Mouse (Mus musculus) CH12.LX (cell line): ENCODE results near the gene Slx4ip. TPM values are rescaled to one million over a fixed set of nuclear protein-coding genes. Genes with fewer than 3 reads are reported as not detected.

Experiments
- DNase-seq: peaks from one replicate; pipeline ENCODE4 v3.0.0-alpha.2; 2013; ENCODE audit errors: extremely low read depth
- H3K27ac ChIP-seq: 2 replicates; pipeline ENCODE4 v1.5.1; 2012; ENCODE audit warnings: low read depth, mild to moderate bottlenecking, control low read depth, moderate library complexity; ENCODE audit not compliant: insufficient read depth
- H3K27me3 ChIP-seq: replicated peaks from 2 replicates; pipeline ENCODE3; 2012; ENCODE audit warnings: inconsistent platforms
- H3K36me3 ChIP-seq, 2 experiments: replicated peaks in 1 of 2; 2 replicates each; pipeline versions ENCODE3 to v1.6.1; 2012; ENCODE audit warnings: inconsistent platforms in 1 of 2, low read length in 1 of 2, mild to moderate bottlenecking in 1 of 2, mixed read lengths in 1 of 2, moderate library complexity in 1 of 2; ENCODE audit not compliant: control insufficient read depth in 1 of 2, insufficient read depth in 1 of 2
- H3K4me1 ChIP-seq, 2 experiments: 2 replicates each; pipeline ENCODE4 v1.6.1; 2012; ENCODE audit warnings: inconsistent platforms in 1 of 2, moderate library complexity in 1 of 2; ENCODE audit not compliant: insufficient read depth in 2 of 2, control insufficient read depth in 1 of 2
- H3K4me2 ChIP-seq: 2 replicates; pipeline ENCODE4 v1.6.1; 2012; ENCODE audit warnings: low read depth, mild to moderate bottlenecking, control low read depth; ENCODE audit not compliant: poor library complexity, insufficient read depth, severe bottlenecking
- H3K4me3 ChIP-seq, 3 experiments: fragments of 150-350 bp in 1 of 3; sonication (generic) in 1 of 3; replicated peaks in 1 of 3; 2 replicates each; pipeline versions ENCODE3 to v1.5.1; 2011 to 2012; ENCODE audit warnings: low read depth in 2 of 3, low read length in 2 of 3, mild to moderate bottlenecking in 2 of 3, moderate library complexity in 2 of 3, control low read depth in 1 of 3, improper control_type of control experiment in 1 of 3, inconsistent platforms in 1 of 3, mixed read lengths in 1 of 3; ENCODE audit not compliant: poor library complexity in 1 of 3
- H3K79me2 ChIP-seq: replicated peaks from 2 replicates; pipeline ENCODE4 v1.6.1; 2012; ENCODE audit warnings: mild to moderate bottlenecking, moderate library complexity; ENCODE audit not compliant: control insufficient read depth, poor library complexity, insufficient read depth, severe bottlenecking; ENCODE audit errors: extremely low read depth
- H3K9ac ChIP-seq: 2 replicates; pipeline ENCODE4 v1.6.1; 2012; ENCODE audit warnings: low read depth, mild to moderate bottlenecking, control low read depth, moderate library complexity; ENCODE audit not compliant: insufficient read depth
- H3K9me3 ChIP-seq: replicated peaks from 2 replicates; pipeline ENCODE3; 2012; ENCODE audit warnings: low read length, inconsistent platforms, mixed read lengths
- BHLHE40 ChIP-seq: IDR thresholded peaks from 2 replicates; pipeline ENCODE4 v1.6.1; 2011; ENCODE audit warnings: mild to moderate bottlenecking, low read depth, low read length, improper control_type of control experiment
- CHD1 ChIP-seq: IDR thresholded peaks from 2 replicates; pipeline ENCODE4 v1.6.1; 2012; ENCODE audit warnings: low read depth, low read length, improper control_type of control experiment, inconsistent platforms
- CTCF ChIP-seq, 2 experiments: IDR thresholded peaks in 1 of 2; conservative IDR thresholded peaks in 1 of 2; 2 replicates each; pipeline ENCODE4 v1.5.1; 2011 to 2012; ENCODE audit warnings: low read depth in 2 of 2, low read length in 2 of 2, improper control_type of control experiment in 1 of 2, inconsistent platforms in 1 of 2, mild to moderate bottlenecking in 1 of 2, moderate library complexity in 1 of 2
- EP300 ChIP-seq: IDR thresholded peaks from 2 replicates; pipeline ENCODE4 v1.6.1; 2011; ENCODE audit warnings: low read length, improper control_type of control experiment
- GABPA ChIP-seq: IDR thresholded peaks from 2 replicates; pipeline ENCODE4 v1.6.1; 2012; ENCODE audit warnings: low read depth, low read length, improper control_type of control experiment, inconsistent platforms; ENCODE audit not compliant: insufficient replicate concordance
- HCFC1 ChIP-seq: IDR thresholded peaks from 2 replicates; pipeline ENCODE4 v1.6.1; 2012; ENCODE audit warnings: low read depth, mild to moderate bottlenecking, inconsistent platforms, low read length, improper control_type of control experiment
- IRF4 ChIP-seq: IDR thresholded peaks from 2 replicates; pipeline ENCODE4 v1.6.1; 2014; ENCODE audit warnings: low read depth, mild to moderate bottlenecking, inconsistent platforms, low read length, improper control_type of control experiment
- JUN ChIP-seq: IDR thresholded peaks from 2 replicates; pipeline ENCODE4 v1.6.1; 2011; ENCODE audit warnings: low read depth, mild to moderate bottlenecking, low read length, improper control_type of control experiment, moderate library complexity; ENCODE audit not compliant: insufficient read depth
- MAFK ChIP-seq: IDR thresholded peaks from 2 replicates; pipeline ENCODE4 v1.6.1; 2011; ENCODE audit warnings: low read length, improper control_type of control experiment; ENCODE audit not compliant: insufficient replicate concordance
- MXI1 ChIP-seq: IDR thresholded peaks from 2 replicates; pipeline ENCODE4 v1.6.1; 2011; ENCODE audit warnings: mild to moderate bottlenecking, low read depth, low read length, improper control_type of control experiment
- MYC ChIP-seq: IDR thresholded peaks from 2 replicates; pipeline ENCODE4 v1.6.1; 2011; ENCODE audit warnings: low read depth, mild to moderate bottlenecking, improper control_type of control experiment, low read length
- NELFE ChIP-seq: IDR thresholded peaks from 2 replicates; pipeline ENCODE4 v1.6.1; 2011; ENCODE audit warnings: low read depth, low read length, improper control_type of control experiment
- PAX5 ChIP-seq: IDR thresholded peaks from 2 replicates; pipeline ENCODE4 v1.6.1; 2012; ENCODE audit warnings: low read length, inconsistent platforms, mixed read lengths
- POLR2A ChIP-seq: IDR thresholded peaks from 2 replicates; pipeline ENCODE4 v1.6.1; 2011; ENCODE audit warnings: low read depth, mild to moderate bottlenecking, improper control_type of control experiment, low read length
- POLR2AphosphoS2 ChIP-seq: IDR thresholded peaks from 2 replicates; pipeline ENCODE4 v1.6.1; 2011; ENCODE audit warnings: low read depth, low read length, improper control_type of control experiment
- RAD21 ChIP-seq: IDR thresholded peaks from 2 replicates; pipeline ENCODE4 v1.6.1; 2011; ENCODE audit warnings: low read depth, mild to moderate bottlenecking, low read length, improper control_type of control experiment, moderate library complexity
- SIN3A ChIP-seq: IDR thresholded peaks from 2 replicates; pipeline ENCODE4 v1.6.1; 2012; ENCODE audit warnings: low read length, improper control_type of control experiment, inconsistent platforms
- SMC3 ChIP-seq: IDR thresholded peaks from 2 replicates; pipeline ENCODE4 v1.6.1; 2011; ENCODE audit warnings: low read depth, low read length, improper control_type of control experiment
- TCF12 ChIP-seq: IDR thresholded peaks from 2 replicates; pipeline ENCODE4 v1.6.1; 2014; ENCODE audit warnings: low read depth, mild to moderate bottlenecking, inconsistent platforms, low read length, improper control_type of control experiment
- USF1 ChIP-seq: IDR thresholded peaks from 2 replicates; pipeline ENCODE4 v1.6.1; 2014; ENCODE audit warnings: low read depth, mild to moderate bottlenecking, inconsistent platforms, low read length, improper control_type of control experiment
- USF2 ChIP-seq: conservative IDR thresholded peaks from 2 replicates; pipeline ENCODE4 v1.6.1; 2011; ENCODE audit warnings: low read depth, low read length, improper control_type of control experiment
- ZC3H11A ChIP-seq: IDR thresholded peaks from 2 replicates; pipeline ENCODE4 v1.6.1; 2012; ENCODE audit warnings: low read depth, mild to moderate bottlenecking, inconsistent platforms, low read length, improper control_type of control experiment
- ZMIZ1 ChIP-seq: IDR thresholded peaks from 2 replicates; pipeline ENCODE4 v1.6.1; 2012; ENCODE audit warnings: low read depth, mild to moderate bottlenecking, inconsistent platforms, low read length, improper control_type of control experiment
- dilution Hi-C: fragments of 300-500 bp; cut with MboI; formaldehyde crosslinking; loops from 2 replicates; pipeline ENCODE4 v1.14.3; 2020; ENCODE audit warnings: low sequenced_read_pairs; ENCODE audit not compliant: extremely low pct_unique_long_range_greater_than_20kb, extremely low pct_ligation_motif_present
- in situ Hi-C: fragments of 300-500 bp; cut with MboI; formaldehyde crosslinking; loops from 3 replicates; pipeline ENCODE4 v1.14.3; 2019; ENCODE audit warnings: low sequenced_read_pairs, low pct_ligation_motif_present, low pct_unique_long_range_greater_than_20kb, mixed read lengths
- polyA plus RNA-seq: library from polyadenylated mRNA; unstranded; fragments of >175 nt; gene quantifications from 2 replicates; pipeline ENCODE4 v1.2.1, GENCODE M21; 2012; ENCODE audit warnings: low read depth; ENCODE audit not compliant: insufficient read length
- total RNA-seq, 2 experiments: library from RNA; depleted of rRNA; stranded (reverse); fragments of 300-350 nt in 1 of 2; fragments of >200 nt in 1 of 2; gene quantifications; 2 replicates each; pipeline ENCODE4 v1.2.3; 2012 to 2014

The Slx4ip gene
- total and polyA plus RNA-seq, 3 experiments, result 4.1 to 6.7 (median 4.7) TPM

GRCm38 (mm10) chr2:137064513-137064912 lies 173.5 kb downstream of the Slx4ip start:
- Histone ChIP-seq H3K9ac (no peak overlapping the region), H3K36me3 (peaks cover 3 to 29% of the 10 kb centered on the region in 2 experiments), H3K4me1 (no peaks in the 10 kb centered on the region), H3K79me2 (no peaks in the 10 kb centered on the region), H3K4me3 (no peak overlapping the region), H3K9me3 (no peaks in the 10 kb centered on the region), H3K27ac (no peak overlapping the region), H3K27me3 (no peaks in the 10 kb centered on the region), H3K4me2 (no peak overlapping the region)
- no peak for DNase-seq
- dilution Hi-C loops (no loop called here), in situ Hi-C loops (no loop called here)
- TF ChIP-seq NELFE (no peak), RAD21 (no peak), PAX5 (no peak), ZMIZ1 (no peak), CTCF (conservative IDR thresholded peaks at IDR 0.05 in 1 of 2, IDR thresholded peaks at IDR 0.05 in 1 of 2; ENCODE audit: low read depth in 2 of 2, low read length in 2 of 2) (no peak), TCF12 (no peak), MXI1 (no peak), MAFK (no peak), MYC (no peak), ZC3H11A (no peak), CHD1 (no peak), HCFC1 (no peak), GABPA (no peak), JUN (no peak), POLR2AphosphoS2 (no peak)

GRCm38 (mm10) chr2:137067479-137068110 lies 176.6 kb downstream of the Slx4ip start:
- Histone ChIP-seq H3K9ac (no peak overlapping the region), H3K27me3 (no peaks in the 10 kb centered on the region), H3K79me2 (no peaks in the 10 kb centered on the region), H3K9me3 (no peaks in the 10 kb centered on the region), H3K4me1 (no peaks in the 10 kb centered on the region), H3K4me2 (no peak overlapping the region), H3K27ac (no peak overlapping the region), H3K36me3 (peaks cover 3 to 23% of the 10 kb centered on the region in 2 experiments), H3K4me3 (no peak overlapping the region)
- in situ Hi-C loops, result no loop called here
- DNase-seq, result no peak
- dilution Hi-C loops, result no loop called here
- no peak for TF ChIP-seq EP300
- TF ChIP-seq USF2, result no peak
- no peak for TF ChIP-seq SIN3A
- TF ChIP-seq IRF4, result no peak
- no peak for TF ChIP-seq USF1
- TF ChIP-seq POLR2A, result no peak
- no peak for TF ChIP-seq ZMIZ1
- TF ChIP-seq SMC3, result no peak
- no peak for TF ChIP-seq BHLHE40
